Mouse (Mus musculus) intestine, embryonic 14.5 days (tissue): ENCODE results near the gene Dcpp3. TPM values are rescaled to one million over a fixed set of nuclear protein-coding genes. Genes with fewer than 3 reads are reported as not detected.
"Not testable (repeated sequence)": the region's sequence is repeated elsewhere in the genome, so short reads cannot be mapped to it uniquely, and the experiment has no call there.

Experiments used
- ATAC-seq: fragments of 200-750 bp; cut with Nextera tagmentation; replicated peaks from 2 replicates; pipeline ENCODE4 v1.8.0; 2017; ENCODE audit warnings: low read depth, moderate number of reproducible peaks, moderate TSS enrichment, moderate library complexity; ENCODE audit not compliant: low FRiP score, low TSS enrichment
- DNase-seq: peaks from one replicate; pipeline ENCODE4 v3.0.0-alpha.2; 2018; ENCODE audit warnings: low spot score
- H3K27ac ChIP-seq: fragments of 300-500 bp; sonication (generic); 2 replicates; pipeline ENCODE4 v1.5.1; 2014; ENCODE audit warnings: low read depth, mild to moderate bottlenecking, control low read depth
- H3K27me3 ChIP-seq: fragments of 300-500 bp; sonication (generic); replicated peaks from 2 replicates; pipeline ENCODE4 v1.6.1; 2014; ENCODE audit warnings: low read length, control low read depth; ENCODE audit not compliant: control insufficient read depth, insufficient read depth
- H3K36me3 ChIP-seq: fragments of 300-500 bp; sonication (generic); 2 replicates; pipeline ENCODE4 v1.6.1; 2014; ENCODE audit warnings: low read length, control low read depth; ENCODE audit not compliant: control insufficient read depth, insufficient read depth
- H3K4me1 ChIP-seq: fragments of 300-500 bp; sonication (generic); replicated peaks from 2 replicates; pipeline ENCODE4 v1.6.1; 2014; ENCODE audit warnings: low read length, control low read depth, mixed read lengths; ENCODE audit not compliant: control insufficient read depth, insufficient read depth
- H3K4me2 ChIP-seq: fragments of 300-500 bp; sonication (generic); 2 replicates; pipeline ENCODE4 v1.6.1; 2014; ENCODE audit warnings: low read length
- H3K4me3 ChIP-seq: fragments of 300-500 bp; sonication (generic); 2 replicates; pipeline ENCODE4 v1.5.1; 2014; ENCODE audit warnings: low read depth, low read length, control low read depth, mixed read lengths
- H3K9ac ChIP-seq: fragments of 300-500 bp; sonication (generic); 2 replicates; pipeline ENCODE4 v1.6.1; 2014; ENCODE audit warnings: mild to moderate bottlenecking, low read length
- H3K9me3 ChIP-seq: fragments of 300-500 bp; sonication (generic); 2 replicates; pipeline ENCODE4 v1.6.1; 2016; ENCODE audit warnings: low read length, control low read depth; ENCODE audit not compliant: control insufficient read depth
- WGBS: fragments of 180-500 bp; shearing (Covaris S2); extraction: QIAGEN DNeasy Blood & Tissue Kit; methylation state at CpG from one replicate; pipeline ENCODE4 v1.1.7; 2014; 5-methylcytosine and 5-hydroxymethylcytosine counted together
- polyA plus RNA-seq: library from polyadenylated mRNA; unstranded; fragments of >200 nt; fragmentation: Nextera tagmentation; extraction: Ambion mirVana; gene quantifications from 2 replicates; pipeline ENCODE4 v1.2.1, GENCODE M21; 2014

Gene Dcpp3
- polyA plus RNA-seq, 1 experiment from 2014 or later = not detected

- Histone ChIP-seq H3K4me1 (peaks cover 10% of the 10 kb centered on the region), H3K27me3 (no peaks in the 10 kb centered on the region), H3K9ac (peak overlapping the region; percentile 69), H3K4me2 (peak overlapping the region; percentile 81), H3K4me3 (peak overlapping the region; percentile 57), H3K9me3 (no peaks in the 10 kb centered on the region), H3K36me3 (no peaks in the 10 kb centered on the region), H3K27ac (peak overlapping the region; percentile 97)
- DNase-seq (peak; percentile 86), ATAC-seq (peak; percentile 80)
- WGBS = 0% methylated on average over 14 of the region's 14 CpGs
These were observed 7.8 kb downstream of the Dcpp3 start for GRCm38 (mm10) chr17:23925090-23925493.

GRCm38 (mm10) chr17:23931157-23931556, 13.9 kb downstream of the Dcpp3 start:
- Histone ChIP-seq H3K4me1 (no peaks in the 10 kb centered on the region), H3K4me2 (no peak overlapping the region), H3K4me3 (no peak overlapping the region), H3K27me3 (no peaks in the 10 kb centered on the region), H3K9ac (no peak overlapping the region), H3K36me3 (no peaks in the 10 kb centered on the region), H3K27ac (no peak overlapping the region), H3K9me3 (no peaks in the 10 kb centered on the region)
- WGBS = 49% methylated on average over 5 of the region's 5 CpGs
- no peak for DNase-seq
- ATAC-seq = no peak

- ATAC-seq (no peak), DNase-seq (no peak)
- Histone ChIP-seq H3K9me3 (no peaks in the 10 kb centered on the region), H3K4me2 (no peak within 1 kb of the TSS), H3K27me3 (no peaks in the 10 kb centered on the region), H3K27ac (no peak within 1 kb of the TSS), H3K4me1 (no peaks in the 10 kb centered on the region), H3K36me3 (no peaks in the 10 kb centered on the region), H3K4me3 (no peak within 1 kb of the TSS), H3K9ac (no peak within 1 kb of the TSS)
These were observed 24.1 kb downstream of the Dcpp3 start, which contains the start of gene Sbp for GRCm38 (mm10) chr17:23941372-23941771. Gene Sbp (plus strand): TSS chr17:23941672.

GRCm38 (mm10) chr17:23947486-23947885, 30.2 kb downstream of the Dcpp3 start:
- not testable (repeated sequence) for H3K36me3 ChIP-seq, ATAC-seq, H3K4me1 ChIP-seq, H3K4me2 ChIP-seq, H3K9me3 ChIP-seq, DNase-seq, H3K27ac ChIP-seq, H3K9ac ChIP-seq, H3K4me3 ChIP-seq, H3K27me3 ChIP-seq
- 79% methylated on average over 4 of the region's 4 CpGs for WGBS

GRCm38 (mm10) chr17:23949068-23949467, 31.8 kb downstream of the Dcpp3 start:
- Histone ChIP-seq H3K4me3 (no peak overlapping the region), H3K4me2 (no peak overlapping the region), H3K4me1 (no peaks in the 10 kb centered on the region), H3K27ac (no peak overlapping the region), H3K9me3 (no peaks in the 10 kb centered on the region), H3K36me3 (no peaks in the 10 kb centered on the region), H3K27me3 (no peaks in the 10 kb centered on the region), H3K9ac (no peak overlapping the region)
- 89% methylated on average over 2 of the region's 2 CpGs for WGBS
- no peak for ATAC-seq
- DNase-seq = no peak

- not testable (repeated sequence) for H3K4me3 ChIP-seq, H3K4me1 ChIP-seq, DNase-seq, H3K27ac ChIP-seq, H3K9ac ChIP-seq, ATAC-seq, H3K27me3 ChIP-seq, H3K9me3 ChIP-seq, H3K4me2 ChIP-seq, H3K36me3 ChIP-seq
- WGBS = 79% methylated on average over 4 of the region's 4 CpGs
These were observed 33.6 kb downstream of the Dcpp3 start for GRCm38 (mm10) chr17:23950828-23951227.

GRCm38 (mm10) chr17:23955174-23955573, 37.9 kb downstream of the Dcpp3 start, which contains the start of gene Sbpl:
Gene Sbpl (minus strand): TSS chr17:23955274.
- WGBS = 82% methylated on average over 5 of the region's 5 CpGs
- Histone ChIP-seq H3K9me3 (no peaks in the 10 kb centered on the region), H3K36me3 (no peaks in the 10 kb centered on the region), H3K4me3 (no peak within 1 kb of the TSS), H3K4me1 (0 out of 2 replicates have a peak, but pooled peaks cover 3% of the 10 kb centered on the region), H3K4me2 (no peak within 1 kb of the TSS), H3K27me3 (no peaks in the 10 kb centered on the region), H3K27ac (no peak within 1 kb of the TSS), H3K9ac (no peak within 1 kb of the TSS)
- no peak for DNase-seq
- no peak for ATAC-seq

GRCm38 (mm10) chr17:23960084-23960738, 43.0 kb downstream of the Dcpp3 start:
- H3K27ac ChIP-seq = no peak overlapping the region
- H3K4me2 ChIP-seq = no peak overlapping the region
- H3K4me3 ChIP-seq = no peak overlapping the region
- peak; percentile 92 for DNase-seq
- no peak overlapping the region for H3K9ac ChIP-seq
- 0 out of 2 replicates have a peak, but pooled peaks cover 3% of the 10 kb centered on the region for H3K4me1 ChIP-seq
- H3K9me3 ChIP-seq = no peaks in the 10 kb centered on the region
- no peaks in the 10 kb centered on the region for H3K36me3 ChIP-seq
- no peaks in the 10 kb centered on the region for H3K27me3 ChIP-seq
- ATAC-seq = peak; percentile 91
- WGBS = 40% methylated on average over 3 of the region's 3 CpGs

- 0 out of 2 replicates have a peak, but pooled peaks cover 3% of the 10 kb centered on the region for H3K4me1 ChIP-seq
- DNase-seq (no peak), ATAC-seq (no peak)
- H3K27me3 ChIP-seq = no peaks in the 10 kb centered on the region
- H3K9me3 ChIP-seq = no peaks in the 10 kb centered on the region
- no peak overlapping the region for H3K4me3 ChIP-seq
- H3K9ac ChIP-seq = no peak overlapping the region
- no peak overlapping the region for H3K27ac ChIP-seq
- WGBS = 72% methylated on average over 4 of the region's 4 CpGs
- H3K4me2 ChIP-seq = no peak overlapping the region
- no peaks in the 10 kb centered on the region for H3K36me3 ChIP-seq
These were observed 44.4 kb downstream of the Dcpp3 start for GRCm38 (mm10) chr17:23961573-23962122.
